Mouse (Mus musculus) lung, postnatal 14 days (tissue): ENCODE results near the gene Rsph14.
"Not testable (repeated sequence)": the region's sequence is repeated elsewhere in the genome, so short reads cannot be mapped to it uniquely, and the experiment has no call there.

Source experiments
- DNase-seq: peaks from one replicate; pipeline ENCODE4 v3.0.0; 2021

Gene Rsph14

GRCm38 (mm10) chr10:75052902-75053301 lies 20.5 kb upstream of the Rsph14 start:
- no peak for DNase-seq

DNA sequence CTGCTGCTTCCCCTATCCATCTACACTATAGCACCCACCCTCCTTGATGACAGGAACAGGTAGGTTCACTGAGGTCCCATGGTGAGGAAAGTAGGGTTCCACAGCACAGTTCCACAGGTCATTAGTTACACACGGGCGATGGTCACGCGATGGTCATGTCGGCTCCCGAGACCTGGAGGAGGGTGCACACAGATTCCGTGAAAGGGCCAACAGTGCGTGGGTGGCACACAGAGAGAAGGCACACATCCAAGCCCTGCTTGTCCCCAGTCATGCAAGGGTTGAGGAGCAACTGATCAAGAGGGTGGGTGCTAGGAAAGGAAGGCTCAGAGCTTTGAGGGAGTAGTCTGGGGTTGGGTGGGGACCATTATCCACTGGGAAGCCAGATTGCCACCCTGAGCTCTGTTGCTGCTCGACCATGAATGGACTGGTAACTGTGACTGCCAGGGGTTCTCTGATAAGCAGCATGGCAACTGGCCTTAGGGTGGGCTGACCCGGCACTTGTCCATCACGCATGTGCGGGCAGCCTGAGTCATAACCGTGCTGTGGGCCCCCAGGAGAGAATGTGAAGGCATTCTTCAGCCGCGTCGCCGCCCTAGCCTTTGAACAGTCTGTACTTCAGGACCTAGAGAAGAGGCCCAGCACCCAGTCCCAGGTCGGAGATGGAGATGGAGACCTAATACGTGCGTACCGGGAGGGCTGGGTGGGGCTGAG lies 19.1 kb upstream of the Rsph14 start:
- no peak for DNase-seq

- DNase-seq = no peak
Measured at GRCm38 (mm10) chr10:75048711-75049110, 16.3 kb upstream of the Rsph14 start.

- DNase-seq = no peak
Measured at GRCm38 (mm10) chr10:75045831-75046230, 13.4 kb upstream of the Rsph14 start.

GRCm38 (mm10) chr10:75044459-75044858 lies 12.1 kb upstream of the Rsph14 start:
- no peak for DNase-seq

- not testable (repeated sequence) for DNase-seq
Measured at GRCm38 (mm10) chr10:75042060-75042459, 9.7 kb upstream of the Rsph14 start.

- DNase-seq = peak; percentile 89
Measured at GRCm38 (mm10) chr10:75036883-75037379, 4.5 kb upstream of the Rsph14 start, which contains the start of gene Rab36. Gene Rab36, plus strand, starts transcription at chr10:75037058.

GRCm38 (mm10) chr10:75031345-75032114 lies 856 bp downstream of the Rsph14 start:
- no peak for DNase-seq

DNA sequence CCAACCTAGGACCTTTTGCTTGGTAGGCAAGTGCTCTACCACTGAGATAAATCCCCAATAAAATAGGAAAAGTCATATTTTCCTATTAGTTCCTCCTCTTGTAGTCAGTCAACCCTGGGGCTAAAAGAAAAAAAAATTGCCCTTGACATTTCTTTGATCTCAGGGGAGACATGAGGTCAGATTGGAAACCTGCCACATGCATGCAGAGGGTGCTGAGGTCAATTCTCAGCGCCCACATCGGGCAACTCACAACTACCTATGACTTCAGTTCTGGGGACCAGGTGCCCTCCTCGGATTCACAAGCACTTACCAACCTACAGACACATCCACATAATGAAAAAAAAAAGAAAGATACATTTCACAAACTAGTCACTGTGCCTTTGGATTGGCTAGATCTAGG lies 2.2 kb downstream of the Rsph14 start:
- DNase-seq = no peak

GRCm38 (mm10) chr10:75029677-75030076 lies 2.7 kb downstream of the Rsph14 start:
- DNase-seq = no peak

GRCm38 (mm10) chr10:75028743-75029142 lies 3.6 kb downstream of the Rsph14 start:
- no peak for DNase-seq

- no peak for DNase-seq
Measured at GRCm38 (mm10) chr10:75026491-75026890, 5.9 kb downstream of the Rsph14 start.

DNA sequence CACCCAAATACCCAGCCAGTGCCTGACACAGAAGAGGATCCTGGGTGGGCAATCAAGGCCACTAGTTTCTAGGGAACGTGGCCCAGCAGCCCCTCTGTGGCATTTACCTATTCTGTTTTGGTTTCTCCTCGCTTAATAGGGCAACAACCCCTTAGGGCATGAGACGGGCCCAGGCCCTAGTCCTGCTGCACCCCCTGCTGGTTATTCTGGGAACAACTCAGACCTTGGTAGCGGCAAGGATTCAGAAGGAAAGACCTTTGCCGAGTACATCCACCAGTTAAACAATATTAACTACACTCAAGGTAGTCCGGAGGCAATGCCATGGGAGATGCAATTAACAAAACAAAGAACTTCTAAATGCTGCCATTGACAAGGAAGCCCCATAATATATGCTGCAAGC lies 11.2 kb downstream of the Rsph14 start:
- DNase-seq = peak; percentile 88

DNA sequence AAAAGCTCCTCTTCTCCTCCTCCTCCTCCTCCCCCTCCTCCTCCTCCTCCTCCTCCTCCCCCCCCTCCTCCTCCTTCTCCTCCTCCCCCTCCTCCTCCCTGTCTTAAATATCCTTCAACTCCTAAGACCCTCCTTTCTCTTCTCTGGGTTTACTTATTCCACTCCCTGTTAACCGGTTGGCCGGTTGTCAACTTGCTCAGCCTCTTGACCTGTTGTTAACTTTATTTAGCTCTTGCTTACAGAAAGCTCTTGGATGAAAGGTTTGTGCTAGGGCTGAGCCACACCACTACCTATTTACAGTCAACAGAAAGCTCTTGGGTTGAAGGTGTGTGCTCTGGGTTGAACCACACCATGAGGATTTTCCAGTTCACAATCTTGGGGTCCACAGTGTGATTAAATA lies 12.1 kb downstream of the Rsph14 start:
- no peak for DNase-seq

- no peak for DNase-seq
Measured at GRCm38 (mm10) chr10:75016481-75016880, 15.9 kb downstream of the Rsph14 start.

- DNase-seq = no peak
Measured at GRCm38 (mm10) chr10:75015465-75015864, 16.9 kb downstream of the Rsph14 start.

- DNase-seq = no peak
Measured at GRCm38 (mm10) chr10:75010704-75011103, 21.7 kb downstream of the Rsph14 start.

GRCm38 (mm10) chr10:75006889-75007662 lies 25.3 kb downstream of the Rsph14 start:
- no peak for DNase-seq

DNA sequence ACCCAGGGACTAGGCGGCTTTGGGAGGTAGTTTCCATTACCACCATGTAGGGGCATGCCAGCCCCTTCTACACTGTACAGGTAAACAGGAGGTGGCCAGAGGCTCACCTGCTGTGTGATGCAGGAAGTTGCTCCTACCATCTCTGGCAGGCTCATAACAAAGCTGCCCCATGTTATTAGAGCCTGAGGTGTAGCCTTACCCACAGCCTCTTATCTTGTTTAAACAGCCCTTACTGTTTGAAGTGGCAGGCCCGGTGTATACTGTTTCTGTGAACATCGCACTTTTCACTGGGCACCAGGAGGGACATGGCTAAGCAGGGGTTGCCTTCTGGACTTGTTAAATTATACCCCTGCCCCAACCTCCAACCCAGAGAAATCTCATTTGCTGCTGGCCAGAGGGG lies 28.3 kb downstream of the Rsph14 start:
- peak; percentile 17 for DNase-seq

GRCm38 (mm10) chr10:75001391-75001790 lies 31.0 kb downstream of the Rsph14 start:
- DNase-seq = no peak

GRCm38 (mm10) chr10:74995377-74995776 lies 37.0 kb downstream of the Rsph14 start:
- DNase-seq = no peak

GRCm38 (mm10) chr10:74994863-74995262 lies 37.5 kb downstream of the Rsph14 start:
- DNase-seq = no peak

DNA sequence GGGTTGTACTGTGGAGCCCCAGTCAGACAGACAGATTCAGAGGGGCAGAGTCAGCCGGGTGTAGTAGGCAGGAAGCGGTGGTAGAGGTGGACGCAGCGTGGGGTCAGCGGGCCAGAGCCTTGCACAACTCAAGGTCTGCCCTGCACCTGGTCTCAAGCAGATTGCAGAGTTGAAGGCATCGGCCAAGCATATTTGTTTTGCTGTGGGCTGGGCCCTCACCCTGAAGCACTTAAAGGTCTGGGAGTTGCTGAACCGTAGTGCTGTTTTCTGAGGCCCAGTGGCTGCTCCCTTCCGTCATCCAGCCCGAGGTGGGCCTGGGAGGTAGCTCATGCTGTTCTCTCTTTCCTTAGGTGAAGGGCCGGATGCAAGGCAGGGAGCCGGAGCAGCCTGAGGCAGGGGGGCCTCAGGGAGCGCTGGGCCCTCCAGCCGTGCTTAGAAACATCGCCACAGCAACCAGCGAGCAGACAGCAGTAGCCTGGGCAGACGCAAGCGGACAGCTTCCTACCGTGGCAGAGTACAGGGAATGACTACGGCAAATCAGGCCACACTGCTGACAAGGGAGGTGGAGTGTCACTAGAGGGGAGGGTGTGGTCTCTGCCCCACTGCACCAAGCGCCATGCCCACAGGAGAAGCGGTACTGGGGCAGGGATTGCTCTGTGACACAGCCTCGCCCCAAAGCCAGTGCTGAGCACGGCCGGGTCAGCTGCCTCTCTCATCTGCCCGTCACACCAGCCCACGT lies 41.6 kb downstream of the Rsph14 start:
- peak; percentile 19 for DNase-seq
